Mouse (Mus musculus) urinary bladder, adult 2 months (tissue): ENCODE data around the gene Amotl2. TPM values are rescaled to one million over a fixed set of nuclear protein-coding genes. Genes with fewer than 3 reads are reported as not detected.

ENCODE experiments used
- DNase-seq: peaks from one replicate; pipeline ENCODE4 v3.0.0; 2022; ENCODE audit warnings: low spot score
- polyA plus RNA-seq: library from polyadenylated mRNA; depleted of rRNA; stranded (reverse); fragments of >200 nt; gene quantifications from 2 replicates; pipeline ENCODE4 v1.2.3, GENCODE M21; 2012; rRNA removed

The Amotl2 gene
- polyA plus RNA-seq, 1 experiment = 52.2 TPM

DNA sequence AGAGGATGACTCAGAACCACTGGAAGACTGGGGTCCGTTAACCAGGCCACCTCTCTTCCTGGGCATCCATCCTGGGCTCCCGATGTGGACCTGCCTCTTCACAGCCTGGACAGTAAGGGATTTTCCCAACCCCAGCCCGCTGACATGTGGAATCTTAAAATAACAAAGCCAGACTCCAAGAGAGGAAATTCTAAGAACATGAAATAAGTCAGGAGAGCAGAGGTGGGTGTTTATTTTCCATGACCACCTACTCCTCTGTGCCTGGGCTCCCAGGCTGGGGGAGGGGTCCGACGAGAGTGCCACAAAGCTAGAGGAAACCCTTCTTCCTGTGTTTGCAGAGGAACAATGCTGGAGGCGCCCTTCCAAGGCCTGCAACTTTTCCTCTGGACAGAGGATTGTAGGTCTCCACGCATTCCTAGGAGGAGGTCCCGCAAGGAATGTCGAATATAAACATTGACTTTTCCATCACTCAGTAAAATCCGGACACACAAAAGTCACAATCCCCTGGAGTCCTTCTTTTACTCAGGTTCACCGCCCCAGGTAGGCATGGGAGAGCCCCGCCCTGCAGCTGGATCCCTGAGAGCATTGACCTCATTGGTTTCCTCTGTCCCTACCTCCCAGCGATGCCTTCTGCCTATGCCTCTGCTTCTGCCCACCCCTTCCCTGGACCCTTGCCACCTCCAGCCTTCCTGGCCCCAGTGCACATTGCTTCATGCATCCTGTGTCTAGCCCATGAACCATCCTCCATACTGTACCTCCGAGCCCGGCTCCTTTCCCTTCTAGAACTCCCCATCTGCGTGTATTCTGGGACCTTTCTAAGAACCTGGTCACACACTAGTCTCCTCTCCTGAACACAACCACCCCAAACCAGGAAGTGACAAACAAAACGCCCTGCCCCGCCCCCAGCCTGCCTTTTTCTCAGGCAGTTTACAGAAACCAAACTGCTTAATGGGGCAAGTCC is 61.4 kb downstream of the Amotl2 start:
- no peak for DNase-seq

DNA sequence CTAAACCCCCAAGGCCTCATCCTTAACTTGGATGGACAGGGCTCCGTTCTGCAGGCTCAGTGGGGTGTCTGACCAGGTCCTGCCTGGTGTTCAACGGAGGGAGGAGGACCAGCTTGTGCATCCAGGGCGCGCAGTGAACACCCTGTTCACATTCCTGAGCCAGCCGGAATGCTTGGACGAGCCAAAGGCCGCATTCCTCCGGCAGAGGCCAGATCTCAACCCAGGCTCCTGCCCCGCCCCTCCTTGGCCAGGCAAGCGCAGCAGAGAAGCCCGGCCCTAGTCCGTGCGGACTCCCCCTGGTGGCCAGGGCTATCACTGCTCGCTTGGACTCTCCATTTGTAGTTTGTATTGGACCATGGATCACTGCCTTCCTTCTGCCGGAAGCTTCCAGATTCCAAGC is 63.0 kb downstream of the Amotl2 start:
- DNase-seq = peak; percentile 93

Other genes with a start within 250 kb of the Amotl2 start
- gene Ky, start 210.9 kb upstream of the Amotl2 start, polyA plus RNA-seq = 0.15 and 0.21 TPM in 2 replicates
- gene Anapc13, start 90.4 kb upstream of the Amotl2 start, polyA plus RNA-seq = 206 and 215 TPM in 2 replicates
- 29.3 and 33.9 TPM in 2 replicates for gene Cep63, start 90.1 kb upstream of the Amotl2 start, polyA plus RNA-seq
- 69.2 and 78.7 TPM in 2 replicates for gene Ryk, start 118.2 kb downstream of the Amotl2 start, polyA plus RNA-seq